Mouse (Mus musculus) limb, embryonic 10.5 days (tissue): Measurements from ENCODE around the gene Ercc5. TPM values are rescaled to one million over a fixed set of nuclear protein-coding genes. Genes with fewer than 3 reads are reported as not detected.

ENCODE experiments used
- DNase-seq: peaks from one replicate; pipeline ENCODE4 v3.0.0-alpha.2; 2017; ENCODE audit warnings: low spot score
- H3K27ac ChIP-seq: fragments of 300-500 bp; sonication (generic); 2 replicates; pipeline ENCODE4 v1.5.1; 2016; ENCODE audit warnings: mild to moderate bottlenecking
- H3K27me3 ChIP-seq: fragments of 300-500 bp; sonication (generic); 2 replicates; pipeline ENCODE4 v1.6.1; 2016; ENCODE audit warnings: low read depth, mild to moderate bottlenecking; ENCODE audit not compliant: poor library complexity, severe bottlenecking
- H3K36me3 ChIP-seq: fragments of 300-500 bp; sonication (generic); 2 replicates; pipeline ENCODE4 v1.6.1; 2016; ENCODE audit warnings: mild to moderate bottlenecking, moderate library complexity
- H3K4me1 ChIP-seq: fragments of 300-500 bp; sonication (generic); 2 replicates; pipeline ENCODE4 v1.6.1; 2016
- H3K4me3 ChIP-seq: fragments of 300-500 bp; sonication (generic); 2 replicates; pipeline ENCODE4 v1.5.1; 2016; ENCODE audit warnings: mild to moderate bottlenecking, moderate library complexity
- H3K9me3 ChIP-seq: fragments of 300-500 bp; sonication (generic); replicated peaks from 2 replicates; pipeline ENCODE4 v1.6.1; 2016; ENCODE audit warnings: mild to moderate bottlenecking
- WGBS: fragments of 180-500 bp; shearing (Covaris S2); methylation state at CpG from one replicate; pipeline ENCODE4 v1.1.7; 2016; 5-methylcytosine and 5-hydroxymethylcytosine counted together
- polyA plus RNA-seq: library from polyadenylated mRNA; unstranded; fragments of >200 nt; fragmentation: Nextera tagmentation; extraction: Ambion mirVana; gene quantifications from 2 replicates; pipeline ENCODE4 v1.2.1, GENCODE M21; 2016

The Ercc5 gene
- polyA plus RNA-seq, 1 experiment from 2014 or later = 21.7 TPM

DNA sequence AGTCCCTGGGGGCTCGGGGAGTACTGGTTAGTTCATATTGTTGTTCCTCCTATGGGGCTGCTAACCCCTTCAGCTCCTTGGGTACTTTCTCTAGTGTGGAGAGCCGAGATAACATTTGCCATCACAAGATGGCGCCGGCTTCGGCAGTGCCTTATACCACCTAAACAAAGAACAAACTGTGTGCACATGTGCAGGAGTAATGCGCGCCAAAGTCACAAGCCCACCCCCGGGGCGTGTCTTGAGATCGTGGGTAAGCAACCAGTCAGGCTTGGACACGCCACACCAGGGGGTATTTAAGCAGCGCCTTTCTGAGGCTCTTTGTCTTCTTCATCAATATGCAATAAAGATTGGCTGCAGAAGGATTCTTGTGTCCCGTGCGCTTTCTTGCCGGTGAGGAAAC is 55.3 kb downstream of the Ercc5 start:
- WGBS = 94% methylated on average over 15 of the region's 15 CpGs
- Histone ChIP-seq H3K4me3 (no peak overlapping the region), H3K9me3 (no peaks in the 10 kb centered on the region), H3K4me1 (peaks cover 8% of the 10 kb centered on the region; the same call in 1 of the 2 replicates), H3K27me3 (peaks cover 12% of the 10 kb centered on the region; the same call in 1 of the 2 replicates), H3K27ac (no peak overlapping the region), H3K36me3 (no peaks in the 10 kb centered on the region)
- no peak for DNase-seq

DNA sequence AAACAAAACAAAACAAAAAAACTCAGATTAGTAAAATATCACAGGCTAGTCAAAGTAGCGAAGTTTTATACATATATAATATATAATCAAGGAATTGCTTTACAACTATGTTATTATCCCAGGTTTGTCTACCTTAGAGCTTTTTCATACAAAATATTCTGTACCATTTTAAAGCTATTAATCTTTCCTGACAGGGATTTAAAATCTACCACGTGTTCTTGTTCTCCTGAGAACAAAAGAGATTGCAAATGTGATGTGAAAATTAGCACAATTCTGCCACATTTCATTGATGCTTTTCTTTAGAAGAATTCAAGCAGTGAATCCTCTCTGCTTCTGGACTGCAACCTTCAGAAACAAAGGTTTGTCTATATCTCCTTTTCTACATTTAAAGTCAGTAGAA is 66.9 kb downstream of the Ercc5 start:
- H3K4me3 ChIP-seq = no peak overlapping the region
- WGBS = 59% methylated on average over 2 of the region's 2 CpGs
- H3K36me3 ChIP-seq = no peaks in the 10 kb centered on the region
- H3K4me1 ChIP-seq = no peaks in the 10 kb centered on the region
- H3K27me3 ChIP-seq = no peaks in the 10 kb centered on the region
- DNase-seq = no peak
- H3K27ac ChIP-seq = no peak overlapping the region
- H3K9me3 ChIP-seq = no peaks in the 10 kb centered on the region

DNA sequence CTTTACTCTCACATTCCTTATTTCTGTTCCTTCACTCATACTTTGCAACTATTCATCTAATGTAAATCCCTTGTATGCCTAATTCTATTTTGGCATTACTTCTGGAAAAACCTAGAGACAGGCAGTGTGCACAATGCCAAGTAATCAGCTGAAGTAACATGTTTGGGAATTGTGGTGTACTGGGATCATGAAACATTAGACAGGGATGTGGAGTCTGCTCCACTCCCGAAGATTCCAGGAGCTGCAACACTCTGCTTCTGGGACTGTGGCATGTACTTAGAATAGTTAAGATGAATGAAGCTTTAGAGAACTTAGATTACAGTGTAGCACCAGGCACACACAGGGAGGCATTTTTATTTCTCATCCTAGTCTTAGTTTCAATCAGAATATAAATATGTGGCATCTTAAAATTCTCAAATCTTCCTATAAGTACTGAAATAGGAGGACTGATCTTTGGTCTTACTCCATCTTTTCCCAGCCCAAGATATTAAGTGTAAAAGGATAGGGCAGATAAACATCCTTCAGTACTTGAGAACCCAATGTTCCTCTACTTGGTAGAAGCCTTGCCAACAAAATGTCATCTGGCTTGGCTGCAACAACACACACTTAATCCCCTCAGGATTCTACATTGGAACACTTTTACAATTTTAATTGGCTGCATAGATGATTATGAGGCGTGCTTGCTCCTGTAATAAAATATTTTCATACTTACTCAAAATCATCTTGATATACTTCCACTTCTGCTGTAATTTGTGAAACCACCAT is 69.0 kb downstream of the Ercc5 start:
- no peak overlapping the region for H3K27ac ChIP-seq
- H3K4me3 ChIP-seq = no peak overlapping the region
- H3K9me3 ChIP-seq = no peaks in the 10 kb centered on the region
- 82% methylated on average over 2 of the region's 2 CpGs for WGBS
- H3K36me3 ChIP-seq = no peaks in the 10 kb centered on the region
- DNase-seq = no peak
- H3K27me3 ChIP-seq = no peaks in the 10 kb centered on the region
- no peaks in the 10 kb centered on the region for H3K4me1 ChIP-seq

DNA sequence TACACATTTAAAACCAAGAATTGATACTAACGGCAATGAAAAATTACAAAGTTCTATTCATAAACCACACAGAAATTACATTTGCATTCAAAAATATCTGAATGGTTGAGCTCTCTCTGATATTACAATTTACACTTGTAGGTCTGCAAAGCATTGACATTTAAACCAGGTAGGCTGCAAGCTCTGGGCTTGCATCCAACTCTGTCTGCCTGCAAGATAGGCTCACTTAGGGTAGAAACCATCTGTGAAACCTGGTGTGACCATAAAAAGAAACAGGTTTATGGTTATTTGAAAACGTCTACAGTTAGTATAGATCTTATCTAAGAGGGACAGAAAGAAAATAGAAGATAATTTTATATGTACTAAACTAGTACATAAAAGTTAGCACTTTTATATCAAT is 69.6 kb downstream of the Ercc5 start:
- H3K27me3 ChIP-seq = no peaks in the 10 kb centered on the region
- H3K9me3 ChIP-seq = no peaks in the 10 kb centered on the region
- WGBS = 80% methylated on average over 2 of the region's 2 CpGs
- DNase-seq = no peak
- H3K4me3 ChIP-seq = no peak overlapping the region
- H3K36me3 ChIP-seq = no peaks in the 10 kb centered on the region
- no peaks in the 10 kb centered on the region for H3K4me1 ChIP-seq
- no peak overlapping the region for H3K27ac ChIP-seq

DNA sequence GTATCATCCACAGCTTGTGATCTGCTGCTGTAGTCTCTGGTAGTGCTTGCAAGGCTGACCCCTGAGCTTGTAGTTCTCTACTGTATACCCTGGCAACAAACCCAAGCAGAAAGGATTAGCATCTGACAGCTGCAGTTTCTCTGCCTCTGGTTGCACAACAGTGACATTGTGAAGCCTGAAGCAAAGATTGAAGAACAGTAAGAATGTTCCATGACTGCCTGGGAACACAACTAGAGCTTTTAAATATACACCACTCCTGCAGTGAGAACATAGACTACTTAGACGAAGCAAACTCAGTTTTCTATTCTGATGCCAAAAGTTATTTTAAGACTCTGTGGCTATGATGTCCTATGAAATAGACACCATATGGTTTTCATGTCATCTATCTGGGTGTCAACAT is 71.3 kb downstream of the Ercc5 start, which contains the start of gene Mettl21e:
Mettl21e (minus strand) TSS at position 86 of the 400 bp plus-strand sequence.
- H3K27ac ChIP-seq = no peak within 1 kb of the TSS
- H3K9me3 ChIP-seq = no peaks in the 10 kb centered on the region
- no peak within 1 kb of the TSS for H3K4me3 ChIP-seq
- no peaks in the 10 kb centered on the region for H3K4me1 ChIP-seq
- no peaks in the 10 kb centered on the region for H3K27me3 ChIP-seq
- DNase-seq = no peak
- no peaks in the 10 kb centered on the region for H3K36me3 ChIP-seq
- 86% methylated on average over 1 of the region's 1 CpGs for WGBS

DNA sequence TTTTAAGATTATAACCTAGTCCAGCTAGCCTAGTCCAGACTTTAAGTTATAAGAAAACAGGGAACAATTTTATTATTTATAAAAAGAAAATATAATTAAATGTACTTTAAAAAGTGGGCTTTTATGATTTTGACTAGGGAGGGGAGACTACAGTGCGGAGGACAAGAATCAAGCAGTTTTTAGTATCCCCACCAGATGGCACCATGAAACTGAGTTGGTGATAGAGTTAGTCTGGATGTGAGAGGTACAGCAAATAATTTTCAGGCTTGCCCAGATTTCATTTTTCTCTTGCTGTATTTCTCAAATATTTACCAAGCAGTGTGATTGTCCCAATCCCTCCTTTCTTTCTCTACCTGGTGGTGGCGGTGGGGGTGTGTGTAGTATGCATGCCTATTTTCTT is 81.5 kb downstream of the Ercc5 start:
- 50% methylated on average over 2 of the region's 2 CpGs for WGBS
- no peak overlapping the region for H3K4me3 ChIP-seq
- H3K27me3 ChIP-seq = no peaks in the 10 kb centered on the region
- H3K9me3 ChIP-seq = no peaks in the 10 kb centered on the region
- H3K27ac ChIP-seq = no peak overlapping the region
- H3K36me3 ChIP-seq = no peaks in the 10 kb centered on the region
- no peak for DNase-seq
- H3K4me1 ChIP-seq = no peaks in the 10 kb centered on the region

Other genes starting within 250 kb of the Ercc5 start
- gene Tpp2, start 214.1 kb upstream of the Ercc5 start, polyA plus RNA-seq = 70.7 and 77.7 TPM in 2 replicates
- gene Mettl21c, start 127.7 kb upstream of the Ercc5 start, polyA plus RNA-seq = 0.31 and 0.58 TPM in 2 replicates
- 0.03 and 0.11 TPM in 2 replicates for gene Gm8251, start 85.8 kb upstream of the Ercc5 start, polyA plus RNA-seq
- gene Tex30, start 45.3 kb upstream of the Ercc5 start, polyA plus RNA-seq = 92.5 and 111 TPM in 2 replicates
- gene Kdelc1, start 28.9 kb upstream of the Ercc5 start, polyA plus RNA-seq = 77.8 and 80.8 TPM in 2 replicates
- gene Bivm, start 28.8 kb upstream of the Ercc5 start, polyA plus RNA-seq = 26.5 and 28.3 TPM in 2 replicates
- not detected in 2 replicates for gene Mettl21e, start 71.2 kb downstream of the Ercc5 start, polyA plus RNA-seq